Mouse (Mus musculus) liver, embryonic 13.5 days (tissue): ENCODE results near the gene Alox12b. TPM values are rescaled to one million over a fixed set of nuclear protein-coding genes. Genes with fewer than 3 reads are reported as not detected.

Source experiments
- ATAC-seq: fragments of 200-750 bp; cut with Nextera tagmentation; 2 replicates; pipeline ENCODE4 v1.8.0; 2017; ENCODE audit warnings: low read depth, mild to moderate bottlenecking, moderate number of reproducible peaks, moderate library complexity
- DNase-seq: peaks from one replicate; pipeline ENCODE4 v3.0.0; 2022
- H3K27ac ChIP-seq: fragments of 300-500 bp; sonication (generic); 2 replicates; pipeline ENCODE4 v1.5.1; 2015; ENCODE audit warnings: moderate library complexity, mild to moderate bottlenecking, inconsistent platforms
- H3K27me3 ChIP-seq: fragments of 300-500 bp; sonication (generic); 2 replicates; pipeline ENCODE4 v1.6.1; 2015; ENCODE audit warnings: mild to moderate bottlenecking, inconsistent platforms
- H3K36me3 ChIP-seq: fragments of 300-500 bp; sonication (generic); 2 replicates; pipeline ENCODE4 v1.6.1; 2015; ENCODE audit warnings: mild to moderate bottlenecking, inconsistent platforms
- H3K4me1 ChIP-seq: fragments of 300-500 bp; sonication (generic); replicated peaks from 2 replicates; pipeline ENCODE4 v1.6.1; 2015; ENCODE audit warnings: inconsistent platforms
- H3K4me2 ChIP-seq: fragments of 300-500 bp; sonication (generic); 2 replicates; pipeline ENCODE4 v1.6.1; 2015; ENCODE audit warnings: inconsistent platforms, mild to moderate bottlenecking, moderate library complexity
- H3K4me3 ChIP-seq: fragments of 300-500 bp; sonication (generic); replicated peaks from 2 replicates; pipeline ENCODE4 v1.5.1; 2015; ENCODE audit warnings: mild to moderate bottlenecking, inconsistent platforms
- H3K9ac ChIP-seq: fragments of 300-500 bp; sonication (generic); 2 replicates; pipeline ENCODE4 v1.6.1; 2015; ENCODE audit warnings: mild to moderate bottlenecking, inconsistent platforms
- H3K9me3 ChIP-seq: fragments of 300-500 bp; sonication (generic); replicated peaks from 2 replicates; pipeline ENCODE4 v1.6.1; 2016; ENCODE audit warnings: inconsistent platforms
- WGBS: fragments of 180-500 bp; shearing (Covaris S2); methylation state at CpG from one replicate; pipeline ENCODE4 v1.1.7; 2015; ENCODE audit not compliant: insufficient replicate concordance; 5-methylcytosine and 5-hydroxymethylcytosine counted together
- polyA plus RNA-seq: library from polyadenylated mRNA; unstranded; fragments of >200 nt; fragmentation: Nextera tagmentation; extraction: Ambion mirVana; gene quantifications from 2 replicates; pipeline ENCODE4 v1.2.1, GENCODE M21; 2015

The Alox12b gene
- polyA plus RNA-seq, 1 experiment from 2014 or later = not detected

DNA sequence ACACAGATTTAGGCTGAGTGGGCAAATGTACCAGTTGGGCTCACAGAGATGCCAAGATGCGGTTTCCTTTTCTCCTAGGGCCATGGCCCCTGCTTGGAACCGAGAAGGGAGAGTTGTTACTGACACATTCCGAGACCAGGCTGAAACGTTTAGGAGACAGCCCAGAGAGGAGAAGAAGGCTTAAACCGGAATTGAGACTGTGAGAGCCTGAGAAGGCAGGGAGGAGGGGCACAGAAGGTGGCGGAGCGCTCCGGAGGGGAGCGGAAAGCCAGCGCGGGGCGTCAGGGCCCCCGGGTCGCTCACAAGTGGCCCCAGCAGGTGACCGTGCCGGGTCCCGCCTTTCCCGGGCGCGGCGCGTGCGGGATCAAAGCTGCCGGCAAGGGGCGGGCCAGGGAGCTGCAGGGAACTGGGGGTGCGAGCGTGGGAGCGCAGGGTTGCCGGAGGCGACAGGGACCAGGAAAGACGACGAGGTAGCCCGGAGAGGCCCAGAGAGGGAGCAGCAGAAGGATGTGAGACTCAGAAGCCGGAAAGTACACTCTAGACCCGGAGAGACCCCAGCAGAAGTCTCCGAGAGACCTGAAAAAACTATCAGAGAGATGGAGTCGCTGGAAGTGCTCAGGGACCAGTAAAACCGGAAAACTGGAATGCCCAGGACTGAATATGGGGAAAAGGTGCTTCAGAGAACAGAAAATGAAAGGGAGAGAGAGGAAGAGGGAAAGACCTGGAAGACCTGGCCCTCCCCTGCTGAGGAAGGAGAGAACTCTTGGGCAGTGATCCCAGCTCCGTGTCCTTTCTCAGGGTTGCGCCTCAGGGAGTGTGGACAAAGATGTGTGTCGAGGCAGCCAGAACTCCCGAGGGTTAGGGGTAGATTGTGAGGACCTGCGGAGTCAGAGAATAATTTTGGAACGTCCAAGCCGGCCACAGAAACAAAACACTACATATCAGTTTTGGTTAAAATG lies 38.8 kb upstream of the Alox12b start:
- Histone ChIP-seq H3K4me2 (peak overlapping the region; percentile 99), H3K27me3 (peaks cover 47% of the 10 kb centered on the region), H3K27ac (peak overlapping the region; percentile 66), H3K9ac (peak overlapping the region; percentile 81), H3K36me3 (no peaks in the 10 kb centered on the region), H3K9me3 (no peaks in the 10 kb centered on the region), H3K4me3 (peak overlapping the region; percentile 74), H3K4me1 (peaks cover 61% of the 10 kb centered on the region)
- peak; percentile 34 for ATAC-seq
- WGBS = under 1% methylated on average over 45 of the region's 45 CpGs
- DNase-seq = peak; percentile 68

DNA sequence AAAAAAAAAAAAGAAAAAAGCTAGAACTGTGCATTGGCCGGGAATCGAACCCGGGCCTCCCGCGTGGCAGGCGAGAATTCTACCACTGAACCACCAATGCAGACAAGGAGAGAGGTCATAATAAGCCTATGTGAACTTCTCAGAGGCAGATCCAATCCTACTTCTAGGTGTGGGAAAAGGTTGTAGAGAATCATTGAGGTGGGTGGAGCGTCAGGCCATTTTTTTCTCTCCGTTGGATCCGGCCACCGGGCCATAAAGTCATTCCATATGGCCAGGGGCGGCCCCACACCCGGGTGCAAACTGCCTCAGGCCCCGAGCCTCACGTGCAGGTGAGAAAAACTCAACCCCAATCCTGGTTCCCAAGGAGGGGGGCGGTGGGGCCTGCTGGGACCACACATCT lies 38.0 kb upstream of the Alox12b start:
- 3% methylated on average over 15 of the region's 15 CpGs for WGBS
- DNase-seq = peak; percentile 82
- H3K27ac ChIP-seq = no peak overlapping the region

GRCm38 (mm10) chr11:69119446-69120155 lies 37.2 kb upstream of the Alox12b start:
- no peak overlapping the region for H3K27ac ChIP-seq
- H3K4me1 ChIP-seq = peaks cover 64% of the 10 kb centered on the region
- no peaks in the 10 kb centered on the region for H3K9me3 ChIP-seq
- no peak for DNase-seq
- H3K27me3 ChIP-seq = peaks cover 47% of the 10 kb centered on the region
- peak overlapping the region; percentile 74 for H3K4me3 ChIP-seq
- no peaks in the 10 kb centered on the region for H3K36me3 ChIP-seq
- H3K4me2 ChIP-seq = peak overlapping the region; percentile 99
- ATAC-seq = no peak
- H3K9ac ChIP-seq = peak overlapping the region; percentile 57; the same call in 1 of the 2 replicates
- 41% methylated on average over 14 of the region's 14 CpGs for whole genome bisulfite sequencing

More for the DNA sequence above, 38.0 kb upstream of the Alox12b start:
- Histone ChIP-seq H3K4me2 (peak overlapping the region; percentile 99), H3K9me3 (no peaks in the 10 kb centered on the region), H3K4me3 (peak overlapping the region; percentile 74), H3K36me3 (no peaks in the 10 kb centered on the region), H3K27me3 (peaks cover 47% of the 10 kb centered on the region), H3K9ac (peak overlapping the region; percentile 81), H3K4me1 (peaks cover 64% of the 10 kb centered on the region)
- ATAC-seq = peak; percentile 24; the same call in 1 of the 2 replicates

DNA sequence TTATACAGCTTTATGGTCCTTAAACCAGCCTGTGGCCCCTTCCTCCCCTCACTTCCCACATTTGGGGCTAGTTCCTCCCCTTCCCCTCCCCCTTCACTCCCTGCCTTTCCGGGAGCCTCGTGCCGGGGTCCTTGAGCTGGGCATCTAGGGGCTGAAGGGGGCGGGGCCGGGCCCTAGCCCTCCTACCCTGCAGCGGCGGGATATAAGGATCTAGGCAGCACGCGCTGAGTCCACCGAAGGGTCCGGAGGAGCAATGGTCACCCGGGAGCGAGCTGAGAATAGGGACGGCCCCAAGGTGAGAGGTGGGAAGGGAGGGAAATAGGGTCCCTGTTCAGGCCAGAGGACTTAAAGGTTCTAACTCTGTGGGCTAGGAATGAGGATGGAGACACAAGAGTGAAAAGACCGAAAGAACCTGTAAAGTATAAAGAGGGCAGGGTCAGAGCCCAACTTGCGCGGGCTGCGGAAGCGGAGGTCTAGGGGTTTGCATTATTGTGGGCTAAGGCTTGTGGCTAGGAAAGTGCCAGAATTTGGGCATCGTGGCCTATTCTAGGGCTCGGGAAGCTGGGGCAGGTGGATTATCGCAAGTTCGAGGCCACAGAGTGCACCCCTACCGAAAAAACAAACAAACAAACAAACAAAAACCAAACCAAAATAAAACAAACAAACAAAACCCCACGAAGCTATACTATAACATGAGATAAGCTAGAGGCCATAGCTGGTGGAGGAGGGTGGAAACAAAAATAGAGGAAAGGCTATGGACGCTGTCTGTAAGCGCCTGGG lies 36.4 kb upstream of the Alox12b start, which contains the start of gene Hes7:
TSS of gene Hes7 (plus strand) at position 184 of the 780 bp plus-strand sequence.
- Histone ChIP-seq H3K27ac (no peak within 1 kb of the TSS), H3K36me3 (no peaks in the 10 kb centered on the region), H3K9ac (peak within 1 kb of the TSS; percentile 75), H3K4me1 (peaks cover 66% of the 10 kb centered on the region), H3K27me3 (peaks cover 47% of the 10 kb centered on the region), H3K4me2 (peak within 1 kb of the TSS; percentile 99), H3K9me3 (no peaks in the 10 kb centered on the region), H3K4me3 (peak within 1 kb of the TSS; percentile 74)
- DNase-seq (no peak), ATAC-seq (no peak)
- 2% methylated on average over 27 of the region's 27 CpGs for WGBS

DNA sequence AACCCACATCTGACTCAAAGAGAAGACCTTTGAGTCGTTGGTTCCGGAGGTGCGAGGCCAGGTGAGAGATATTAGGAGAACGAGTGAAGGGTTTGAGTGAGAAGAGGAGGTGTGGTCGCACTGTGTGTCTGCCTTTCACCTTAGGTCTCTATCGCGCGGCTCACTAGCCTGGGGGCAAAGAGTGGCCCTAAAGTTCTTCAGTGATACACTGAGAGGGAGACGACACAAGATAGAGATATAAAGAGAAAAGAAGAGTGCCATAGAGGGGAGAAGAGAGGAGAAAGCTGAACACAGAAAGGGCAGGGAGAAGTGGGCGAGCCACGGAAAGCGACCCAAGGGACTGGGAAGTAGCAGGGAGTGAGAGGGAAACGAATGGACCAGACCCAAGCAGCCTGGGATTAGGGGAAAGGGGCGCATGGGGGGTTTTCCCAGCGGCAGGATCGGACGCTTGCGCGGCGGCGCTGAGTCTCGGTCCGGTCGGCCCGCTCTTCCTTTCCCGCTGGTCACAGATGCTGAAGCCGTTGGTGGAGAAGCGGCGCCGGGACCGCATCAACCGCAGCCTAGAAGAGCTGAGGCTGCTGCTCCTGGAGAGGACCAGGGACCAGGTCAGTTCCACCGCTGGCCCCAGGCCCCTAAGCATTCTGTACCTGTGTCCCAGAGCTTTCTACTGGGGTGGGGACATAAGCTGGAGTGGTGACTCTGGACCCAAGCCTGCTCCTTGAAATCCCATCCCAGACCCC lies 35.6 kb upstream of the Alox12b start:
- H3K36me3 ChIP-seq = no peaks in the 10 kb centered on the region
- WGBS = under 1% methylated on average over 33 of the region's 33 CpGs
- H3K9ac ChIP-seq = peak overlapping the region; percentile 75
- peak overlapping the region; percentile 74 for H3K4me3 ChIP-seq
- no peaks in the 10 kb centered on the region for H3K9me3 ChIP-seq
- peaks cover 74% of the 10 kb centered on the region for H3K4me1 ChIP-seq
- H3K27ac ChIP-seq = no peak overlapping the region; the same call in 1 of the 2 replicates
- peaks cover 47% of the 10 kb centered on the region for H3K27me3 ChIP-seq
- ATAC-seq (no peak), DNase-seq (no peak)
- peak overlapping the region; percentile 99 for H3K4me2 ChIP-seq

DNA sequence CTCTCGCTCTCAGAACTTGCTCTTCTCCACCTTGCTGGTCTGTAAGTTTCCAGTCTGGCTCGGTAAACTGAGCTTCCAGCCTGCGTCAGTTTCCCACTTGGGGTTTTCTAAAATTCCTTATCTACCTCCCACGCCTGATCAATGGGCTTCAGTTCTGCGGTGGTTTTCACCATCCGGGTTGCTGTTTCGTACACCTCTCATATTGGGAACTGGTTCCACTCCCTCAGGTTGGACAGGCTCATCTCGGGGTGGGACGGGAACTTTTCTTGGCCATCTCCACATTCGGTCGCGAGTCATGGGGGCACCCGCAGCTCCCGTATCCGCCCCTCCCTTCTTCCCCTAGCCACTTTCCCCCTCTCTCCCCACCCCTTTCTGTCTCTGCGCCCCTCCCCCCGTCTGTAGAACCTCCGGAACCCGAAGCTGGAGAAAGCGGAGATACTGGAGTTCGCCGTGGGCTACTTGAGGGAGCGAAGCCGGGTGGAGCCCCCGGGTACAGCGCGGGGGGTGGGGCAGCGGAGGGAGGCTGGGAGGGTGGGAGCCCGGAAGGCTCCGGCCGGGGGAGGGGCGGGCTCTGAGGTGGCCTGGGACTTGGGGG lies 35.0 kb upstream of the Alox12b start:
- Histone ChIP-seq H3K4me1 (peaks cover 79% of the 10 kb centered on the region), H3K4me2 (peak overlapping the region; percentile 99), H3K27ac (peak overlapping the region; percentile 67), H3K36me3 (no peaks in the 10 kb centered on the region), H3K9me3 (no peaks in the 10 kb centered on the region), H3K9ac (peak overlapping the region; percentile 75), H3K27me3 (peaks cover 45% of the 10 kb centered on the region), H3K4me3 (peak overlapping the region; percentile 74)
- DNase-seq (no peak), ATAC-seq (no peak)
- under 1% methylated on average over 32 of the region's 32 CpGs for whole genome bisulfite sequencing

GRCm38 (mm10) chr11:69122336-69122951 lies 34.3 kb upstream of the Alox12b start, which contains the start of gene 9130213A22Rik:
Gene 9130213A22Rik, minus strand, starts transcription at chr11:69122589.
- ATAC-seq (peak; percentile 34), DNase-seq (peak; percentile 73)
- Histone ChIP-seq H3K4me1 (peaks cover 76% of the 10 kb centered on the region), H3K27me3 (peaks cover 49% of the 10 kb centered on the region), H3K9me3 (no peaks in the 10 kb centered on the region), H3K4me3 (peak within 1 kb of the TSS; percentile 74), H3K9ac (peak within 1 kb of the TSS; percentile 75), H3K4me2 (peak within 1 kb of the TSS; percentile 99), H3K36me3 (no peaks in the 10 kb centered on the region), H3K27ac (peak within 1 kb of the TSS; percentile 67)
- under 1% methylated on average over 66 of the region's 66 CpGs for WGBS

- Histone ChIP-seq H3K4me3 (peak overlapping the region; percentile 74), H3K4me1 (peaks cover 70% of the 10 kb centered on the region), H3K36me3 (no peaks in the 10 kb centered on the region), H3K9me3 (no peaks in the 10 kb centered on the region), H3K4me2 (peak overlapping the region; percentile 99), H3K27ac (peak overlapping the region; percentile 79), H3K27me3 (peaks cover 52% of the 10 kb centered on the region), H3K9ac (peak overlapping the region; percentile 75)
- no peak for ATAC-seq
- DNase-seq = peak; percentile 88
- under 1% methylated on average over 29 of the region's 29 CpGs for WGBS
These were observed 33.6 kb upstream of the Alox12b start for GRCm38 (mm10) chr11:69123056-69123692.

DNA sequence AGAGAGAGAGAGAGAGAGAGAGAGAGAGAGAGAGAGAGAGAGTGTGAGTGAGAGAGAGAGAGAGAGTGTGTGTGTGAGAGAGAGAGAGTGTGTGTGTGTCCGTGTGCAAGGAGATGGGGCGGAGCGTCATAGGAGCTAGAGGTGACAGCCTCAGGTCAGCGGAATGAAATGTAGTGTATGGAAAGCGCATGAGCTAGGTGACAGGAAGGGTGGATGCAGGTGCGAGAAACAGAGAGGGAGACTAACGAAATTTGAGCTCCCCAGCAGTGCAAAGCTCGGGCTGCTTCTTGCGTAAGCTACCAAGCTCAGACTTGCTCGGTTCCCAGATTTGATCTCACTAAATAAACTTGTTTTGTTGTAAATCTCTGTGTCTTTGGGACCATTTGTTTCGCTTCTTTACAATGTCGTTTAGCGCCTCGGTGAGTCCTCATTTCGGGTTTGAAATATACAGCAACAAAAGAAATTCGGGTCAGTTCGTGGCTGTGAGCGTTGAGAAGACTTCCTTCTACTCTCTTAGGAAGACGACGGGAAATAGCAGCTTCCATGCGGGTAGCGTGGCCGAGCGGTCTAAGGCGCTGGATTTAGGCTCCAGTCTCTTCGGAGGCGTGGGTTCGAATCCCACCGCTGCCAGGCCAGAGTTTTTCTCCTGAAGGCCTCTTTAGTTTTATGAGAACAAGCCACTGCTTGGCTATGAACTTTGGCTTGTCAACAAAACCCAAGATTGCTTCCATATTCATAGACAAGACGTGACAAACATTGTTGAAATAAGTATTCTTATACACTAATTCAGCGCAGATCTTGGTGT lies 32.9 kb upstream of the Alox12b start:
- peak overlapping the region; percentile 74 for H3K4me3 ChIP-seq
- H3K9me3 ChIP-seq = no peaks in the 10 kb centered on the region
- peak overlapping the region; percentile 75 for H3K9ac ChIP-seq
- ATAC-seq = peak; percentile 75
- peaks cover 57% of the 10 kb centered on the region for H3K27me3 ChIP-seq
- WGBS = under 1% methylated on average over 31 of the region's 31 CpGs
- no peaks in the 10 kb centered on the region for H3K36me3 ChIP-seq
- peak overlapping the region; percentile 99 for H3K4me2 ChIP-seq
- peak overlapping the region; percentile 79 for H3K27ac ChIP-seq
- peak; percentile 85 for DNase-seq
- H3K4me1 ChIP-seq = peaks cover 65% of the 10 kb centered on the region
